Mouse (Mus musculus): Measurements from ENCODE around the gene Olfr1309.

Olfr1309 gene

DNA sequence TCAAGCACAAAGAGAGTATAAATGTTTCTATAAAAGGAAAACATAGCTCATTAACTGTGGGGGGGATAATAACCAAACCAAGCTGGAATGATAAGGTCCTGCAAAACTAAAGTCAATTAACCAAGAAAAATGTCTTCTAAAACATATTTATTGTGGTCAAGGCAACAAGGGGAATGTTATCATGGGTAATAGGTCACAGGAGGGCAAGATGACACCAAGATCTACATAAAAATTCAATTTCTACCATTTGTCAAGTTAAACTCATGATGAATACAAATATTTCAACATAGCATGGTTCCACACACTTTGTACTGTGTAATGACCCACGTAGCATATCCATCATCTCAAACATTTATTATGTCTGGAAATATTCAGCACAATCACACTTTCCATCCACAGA, at the start of gene Olfr1309:
Gene Olfr1309, minus strand, starts transcription at position 101 of the 400 bp plus-strand sequence.
- WGBS, result 75% methylated on average over 1 of the region's 1 CpGs

DNA sequence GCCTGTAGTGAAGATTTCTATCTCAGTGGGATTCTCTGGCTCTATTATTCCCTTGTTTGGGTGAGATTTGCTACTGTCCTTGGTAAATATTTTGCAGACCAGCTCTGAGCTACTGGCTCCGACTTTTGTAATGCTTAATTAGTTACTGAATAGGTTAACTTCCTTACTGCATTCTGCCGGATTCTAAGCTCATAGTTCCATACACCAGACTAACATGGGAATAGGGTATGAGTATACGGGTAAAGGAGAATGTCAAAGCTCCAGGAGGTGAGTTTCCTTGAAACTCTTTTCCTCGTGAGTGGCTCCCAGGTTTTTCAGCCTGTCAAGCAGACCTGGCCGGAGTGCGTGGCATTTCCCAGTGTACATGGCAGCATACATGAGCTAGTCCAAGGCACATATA, 36.9 kb upstream of the Olfr1309 start:
- 56% methylated on average over 6 of the region's 6 CpGs for WGBS

GRCm38 (mm10) chr2:112024312-112024711, 34.2 kb upstream of the Olfr1309 start, which contains the start of gene Olfr1311:
Olfr1311 (minus strand) TSS chr2:112024412.
- WGBS, result 91% methylated on average over 2 of the region's 2 CpGs

DNA sequence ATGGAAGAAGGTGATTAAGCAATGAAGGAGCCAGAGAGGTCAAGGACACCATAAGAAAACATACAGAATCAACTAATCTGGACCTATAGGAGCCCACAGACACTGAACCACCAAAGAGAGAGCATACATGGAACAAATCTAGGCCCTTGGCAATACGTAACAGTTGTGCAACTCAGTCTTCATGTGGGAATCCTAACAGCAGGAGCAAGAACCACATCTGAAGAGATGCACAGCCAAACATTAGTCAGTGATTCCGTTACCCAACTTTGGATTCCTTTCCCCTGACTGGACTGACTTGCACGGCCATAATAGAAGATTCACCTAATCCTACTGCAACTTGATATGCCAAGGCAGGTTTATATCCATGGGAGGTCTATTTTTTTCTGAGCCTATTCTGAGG, 24.8 kb upstream of the Olfr1309 start:
- WGBS, result 89% methylated on average over 3 of the region's 3 CpGs

GRCm38 (mm10) chr2:112012608-112013007, 22.5 kb upstream of the Olfr1309 start, which contains the start of gene Olfr1310:
Olfr1310 (minus strand) TSS chr2:112012708.

GRCm38 (mm10) chr2:111964844-111965243, 25.2 kb downstream of the Olfr1309 start, which contains the start of gene Olfr1308:
Olfr1308 (minus strand) TSS chr2:111964944.
- 59% methylated on average over 1 of the region's 1 CpGs for WGBS

DNA sequence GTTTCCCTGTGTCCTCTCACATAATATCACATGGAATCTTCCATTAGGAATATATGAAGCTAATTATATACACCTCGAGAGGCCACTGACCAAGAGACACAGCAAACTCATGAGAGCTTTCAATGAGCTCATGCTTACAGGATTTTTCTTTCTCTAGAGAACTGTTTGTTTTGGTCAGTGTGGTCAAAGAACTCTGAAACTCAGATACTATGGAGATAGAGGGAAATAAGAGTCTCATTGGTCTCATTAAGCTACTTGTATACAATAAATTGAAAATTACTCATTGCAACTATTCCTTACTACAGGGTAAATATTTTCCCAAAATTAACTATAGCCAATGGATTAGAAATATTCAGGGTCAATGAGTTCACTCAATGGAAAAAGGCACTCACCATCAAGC, 40.7 kb downstream of the Olfr1309 start, which contains the start of gene Olfr1307:
Gene Olfr1307, minus strand, starts transcription at position 101 of the 400 bp plus-strand sequence.
- 74% methylated on average over 1 of the region's 1 CpGs for WGBS

Measured in cerebral cortex, adult 2 months (tissue).